Mouse (Mus musculus) ES-E14 (cell line): ENCODE measurements around the gene Gm8994. TPM values are rescaled to one million over a fixed set of nuclear protein-coding genes. Genes with fewer than 3 reads are reported as not detected.

Experiments
- DNase-seq: peaks from one replicate; pipeline ENCODE4 v3.0.0-alpha.2; 2013; ENCODE audit warnings: low read depth, low spot score
- H3K27ac ChIP-seq: 2 replicates; pipeline ENCODE4 v1.5.1; 2012; ENCODE audit warnings: low read depth, mild to moderate bottlenecking, low read length, moderate library complexity, mixed read lengths; ENCODE audit not compliant: poor library complexity, insufficient read depth, severe bottlenecking
- H3K36me3 ChIP-seq: 2 replicates; pipeline ENCODE4 v1.6.1; 2012; ENCODE audit warnings: mild to moderate bottlenecking, low read length, moderate library complexity, mixed read lengths; ENCODE audit not compliant: control insufficient read depth, poor library complexity, insufficient read depth, severe bottlenecking
- H3K4me1 ChIP-seq, 2 experiments: fragments of 150-350 bp in 1 of 2; sonication (generic) in 1 of 2; 2 replicates each; pipeline ENCODE4 v1.6.1; 2012; ENCODE audit warnings: low read length in 2 of 2, mild to moderate bottlenecking in 1 of 2, mixed read lengths in 1 of 2; ENCODE audit not compliant: control insufficient read depth in 2 of 2, insufficient read depth in 2 of 2, poor library complexity in 1 of 2
- H3K4me3 ChIP-seq, 2 experiments: fragments of 150-350 bp in 1 of 2; sonication (generic) in 1 of 2; 2 replicates each; pipeline ENCODE4 v1.5.1; 2012; ENCODE audit warnings: low read length in 2 of 2, low read depth in 1 of 2, mild to moderate bottlenecking in 1 of 2, mixed read lengths in 1 of 2; ENCODE audit not compliant: insufficient read depth in 1 of 2, poor library complexity in 1 of 2, severe bottlenecking in 1 of 2
- H3K9ac ChIP-seq: 2 replicates; pipeline ENCODE4 v1.6.1; 2012; ENCODE audit warnings: low read depth, mild to moderate bottlenecking, low read length, mixed read lengths; ENCODE audit not compliant: poor library complexity, insufficient read depth, severe bottlenecking
- H3K9me3 ChIP-seq: fragments of 150-350 bp; sonication (generic); 2 replicates; pipeline ENCODE4 v1.6.1; 2012; ENCODE audit warnings: low read depth, mild to moderate bottlenecking, low read length; ENCODE audit not compliant: control insufficient read depth, insufficient read depth
- CHD2 ChIP-seq: IDR thresholded peaks from 2 replicates; pipeline ENCODE4 v1.6.1; 2014; ENCODE audit warnings: mild to moderate bottlenecking, low read depth, low read length, inconsistent platforms
- HCFC1 ChIP-seq: IDR thresholded peaks from 2 replicates; pipeline ENCODE4 v1.6.1; 2012; ENCODE audit warnings: low read length, inconsistent platforms, borderline replicate concordance; ENCODE audit not compliant: insufficient read depth
- MAFK ChIP-seq: IDR thresholded peaks from 2 replicates; pipeline ENCODE4 v1.6.1; 2014; ENCODE audit warnings: mild to moderate bottlenecking, low read depth, low read length, inconsistent platforms; ENCODE audit not compliant: insufficient read depth
- ZC3H11A ChIP-seq: IDR thresholded peaks from 2 replicates; pipeline ENCODE4 v1.6.1; 2012; ENCODE audit warnings: low read depth, mild to moderate bottlenecking, inconsistent platforms, low read length, borderline replicate concordance
- ZNF384 ChIP-seq: IDR thresholded peaks from 2 replicates; pipeline ENCODE4 v1.6.1; 2012; ENCODE audit warnings: low read depth, low read length, inconsistent platforms
- in situ Hi-C, 2 experiments: fragments of 600-800 bp; cut with MboI; formaldehyde crosslinking; loops; one replicate each; pipeline ENCODE4 v1.15.1; 2025; ENCODE audit warnings: low sequenced_read_pairs in 2 of 2, inconsistent platforms in 1 of 2; ENCODE audit not compliant: unreplicated experiment in 2 of 2
- total RNA-seq: library from RNA; depleted of rRNA; stranded (reverse); fragments of 300-350 nt; gene quantifications from 2 replicates; pipeline ENCODE4 v1.2.3, GENCODE M21; 2012

Gene Gm8994
- total RNA-seq, 1 experiment = 37.0 TPM

- Histone ChIP-seq H3K36me3 (no peaks in the 10 kb centered on the region), H3K4me1 (no peaks in the 10 kb centered on the region), H3K9me3 (no peaks in the 10 kb centered on the region), H3K27ac (no peak overlapping the region), H3K9ac (no peak overlapping the region), H3K4me3 (no peak overlapping the region)
- no peak for DNase-seq
- TF ChIP-seq HCFC1 = no peak
- no peak for TF ChIP-seq CHD2
- TF ChIP-seq ZNF384 = no peak
- TF ChIP-seq MAFK = no peak
- no peak for TF ChIP-seq ZC3H11A
- in situ Hi-C loops = no loop called here
Observed at GRCm38 (mm10) chr6:136291424-136291823, 35.9 kb upstream of the Gm8994 start.

DNA sequence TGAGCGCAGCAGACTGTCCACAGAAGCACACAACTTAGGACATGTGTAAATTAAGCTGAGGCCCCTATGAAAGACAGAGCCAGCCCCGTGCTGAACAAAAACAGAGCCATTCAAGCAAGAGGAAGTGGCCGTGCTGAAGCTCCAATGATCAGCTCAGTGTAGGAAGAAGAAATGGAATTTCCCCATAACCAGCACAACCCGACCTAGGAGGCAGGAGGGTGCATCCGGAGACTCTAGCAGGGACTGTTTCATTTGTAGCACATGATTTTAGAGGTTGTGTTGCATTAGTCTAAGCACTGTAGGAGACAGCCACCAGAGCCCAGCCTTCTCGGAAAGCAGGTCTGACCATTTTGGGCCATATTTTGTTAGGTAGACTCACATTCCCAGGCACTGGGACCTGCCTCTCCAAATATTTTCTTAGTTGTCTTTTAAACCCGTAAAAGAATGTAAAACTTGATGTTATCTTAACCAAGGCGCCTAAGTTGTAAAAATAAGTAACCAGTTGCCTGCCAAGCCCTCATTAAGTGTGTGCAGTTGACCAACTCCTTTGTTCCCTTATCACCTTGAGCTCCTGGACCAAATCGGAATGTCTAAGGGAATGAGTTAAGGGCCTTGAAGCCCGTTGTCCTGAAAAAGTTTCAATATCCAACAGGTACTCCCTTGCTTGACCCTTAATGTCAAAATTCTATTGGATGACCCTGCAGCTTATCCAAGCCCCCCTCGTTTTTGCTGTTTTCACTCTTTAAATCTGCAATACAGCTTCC, 35.2 kb upstream of the Gm8994 start:
- DNase-seq = no peak
- Histone ChIP-seq H3K27ac (no peak overlapping the region), H3K4me3 (no peak overlapping the region), H3K36me3 (no peaks in the 10 kb centered on the region), H3K4me1 (no peaks in the 10 kb centered on the region), H3K9ac (no peak overlapping the region), H3K9me3 (no peaks in the 10 kb centered on the region)
- TF ChIP-seq ZC3H11A = no peak
- TF ChIP-seq CHD2 = no peak
- in situ Hi-C loops = no loop called here

GRCm38 (mm10) chr6:136293700-136294099, 33.6 kb upstream of the Gm8994 start:
- H3K4me1 ChIP-seq = no peaks in the 10 kb centered on the region
- peak; percentile 28 for DNase-seq
- no peak overlapping the region for H3K4me3 ChIP-seq
- no peaks in the 10 kb centered on the region for H3K9me3 ChIP-seq
- H3K27ac ChIP-seq = no peak overlapping the region
- no peak overlapping the region for H3K9ac ChIP-seq
- H3K36me3 ChIP-seq = no peaks in the 10 kb centered on the region
- TF ChIP-seq ZC3H11A = 0 out of 2 replicates have a peak, but pooled peaks have one; percentile 38
- TF ChIP-seq MAFK = no peak
- in situ Hi-C loops = no loop called here

DNA sequence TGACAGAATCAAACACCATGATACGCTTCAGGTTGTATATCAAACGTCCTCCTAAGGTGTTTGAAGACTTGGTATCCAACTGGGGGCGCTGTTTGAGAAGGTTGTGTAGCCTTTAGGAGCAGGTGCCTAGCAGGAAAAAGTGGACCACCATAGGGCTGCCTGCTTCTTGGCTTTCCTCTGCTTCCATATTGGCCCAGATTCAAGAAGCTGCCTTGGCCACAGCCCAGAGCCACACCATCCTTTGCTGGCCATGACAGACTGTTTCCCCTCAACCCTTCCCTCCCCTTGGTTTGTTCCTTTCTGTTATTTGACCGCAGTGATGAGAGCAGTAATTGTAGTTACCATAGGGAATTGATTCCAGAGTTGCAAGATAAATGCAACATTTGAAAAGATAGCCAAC, 31.5 kb upstream of the Gm8994 start:
- no peaks in the 10 kb centered on the region for H3K4me1 ChIP-seq
- no peaks in the 10 kb centered on the region for H3K9me3 ChIP-seq
- no peak overlapping the region for H3K27ac ChIP-seq
- DNase-seq = no peak
- in situ Hi-C loops = no loop called here
- H3K36me3 ChIP-seq = no peaks in the 10 kb centered on the region
- H3K4me3 ChIP-seq = no peak overlapping the region
- TF ChIP-seq HCFC1 = no peak
- TF ChIP-seq ZNF384 = no peak
- no peak for TF ChIP-seq ZC3H11A
- TF ChIP-seq MAFK = no peak
- TF ChIP-seq CHD2 = no peak
- no peak overlapping the region for H3K9ac ChIP-seq

DNA sequence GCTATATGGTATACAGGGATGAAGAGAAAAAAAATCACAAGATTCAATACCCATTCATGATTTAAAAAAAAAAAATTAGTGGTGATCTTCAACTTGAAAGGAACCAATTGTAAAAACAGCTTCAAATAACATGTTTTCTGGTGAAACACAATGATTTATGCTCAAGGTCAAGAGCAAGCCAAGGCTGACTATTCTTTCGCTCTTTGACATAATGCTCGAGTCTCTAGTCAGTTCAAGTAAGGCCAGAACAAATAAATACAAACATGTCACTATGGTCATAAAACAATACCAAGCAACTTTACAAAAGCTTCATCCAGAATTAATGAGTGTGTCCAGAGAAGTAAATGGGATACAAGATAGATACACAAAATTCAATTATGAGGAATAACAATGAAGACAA, 31.1 kb upstream of the Gm8994 start:
- Histone ChIP-seq H3K4me3 (no peak overlapping the region), H3K9ac (no peak overlapping the region), H3K4me1 (no peaks in the 10 kb centered on the region), H3K36me3 (no peaks in the 10 kb centered on the region), H3K27ac (no peak overlapping the region), H3K9me3 (no peaks in the 10 kb centered on the region)
- TF ChIP-seq ZNF384 = no peak
- no peak for TF ChIP-seq CHD2
- no peak for TF ChIP-seq ZC3H11A
- no peak for TF ChIP-seq HCFC1
- no peak for TF ChIP-seq MAFK
- no peak for DNase-seq
- in situ Hi-C loops = no loop called here
